Mouse (Mus musculus): ENCODE measurements around the gene Focad.

DNA sequence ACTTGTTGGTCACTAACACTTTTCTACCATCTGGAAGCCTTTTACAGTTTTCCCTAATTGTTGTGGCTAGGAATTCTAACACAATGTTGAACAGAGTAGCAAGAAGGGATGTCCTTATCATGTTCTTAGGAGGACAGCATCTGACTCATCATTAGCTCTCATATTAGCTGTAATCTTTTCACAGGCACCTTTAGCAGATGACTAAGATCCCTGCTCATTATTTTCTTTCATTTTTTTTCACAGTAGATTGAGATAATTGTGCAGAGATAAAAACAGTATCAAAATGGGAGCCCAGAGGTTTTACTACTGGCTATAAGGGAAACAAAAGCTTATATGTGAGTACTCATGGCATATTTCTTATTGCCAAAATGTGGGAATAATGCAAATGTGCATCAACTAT lies 330.1 kb downstream of the Focad start:
- TF ChIP-seq EP300 (IDR thresholded peaks at IDR 0.05; ENCODE audit: insufficient read depth, low read depth, low read length) (no peak), CTCF (IDR thresholded peaks at IDR 0.05; ENCODE audit: low read depth, low read length) (no peak), POLR2A (IDR thresholded peaks at IDR 0.05; ENCODE audit: insufficient read depth, low read length) (no peak)

Data from ES-Bruce4 (cell line).